Mouse (Mus musculus): ENCODE measurements around the gene Phyhipl.

- TF ChIP-seq POLR2A (IDR thresholded peaks at IDR 0.05; ENCODE audit: insufficient read depth, low read depth, low read length) (no peak), CTCF (IDR thresholded peaks at IDR 0.05; ENCODE audit: insufficient read depth, low read depth, low read length) (no peak)
These were observed 42.2 kb upstream of the Phyhipl start for GRCm38 (mm10) chr10:70698014-70698413.
